Comparison of ENCODE assay signal across 7 mouse cellular contexts in the genomic region with DNA sequence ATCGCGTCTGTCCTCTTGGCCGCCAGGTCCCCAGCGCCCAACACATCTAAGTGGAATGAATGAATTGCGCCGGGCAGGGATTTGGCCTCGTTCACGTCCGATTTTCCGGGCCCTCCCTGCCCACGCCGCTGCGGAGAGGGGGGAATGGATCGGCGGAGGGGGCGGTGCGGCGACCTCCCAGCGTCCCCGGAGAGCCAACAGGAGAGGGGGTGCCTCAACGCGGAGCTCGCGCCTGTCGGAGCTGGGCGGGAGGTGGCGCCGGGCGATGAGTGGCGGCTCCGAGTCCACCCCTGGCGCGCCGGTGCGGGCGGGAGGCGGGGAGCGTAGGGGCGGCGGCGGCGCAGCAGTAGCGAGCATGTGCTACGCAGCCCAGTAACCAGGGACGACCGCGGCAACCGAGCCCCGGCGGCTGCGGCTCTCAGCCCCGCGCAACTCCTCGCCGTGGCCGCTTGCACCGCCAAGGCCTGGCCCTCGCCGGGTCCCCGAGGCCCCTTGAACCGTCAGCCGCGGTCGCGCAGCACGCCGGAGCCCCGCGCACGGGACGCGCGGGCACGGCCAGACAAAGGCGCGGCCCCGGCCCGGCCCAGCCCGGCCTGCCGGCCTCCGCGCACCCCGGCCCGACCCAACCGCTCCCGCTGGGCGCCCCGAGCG. TPM values are rescaled to one million over a fixed set of nuclear protein-coding genes. Genes with fewer than 3 reads are reported as not detected.
DNase-seq lines count a peak whose midpoint lies in the region; ATAC-seq lines count a peak whose summit lies in the region.

Gene Ncs1 (plus strand): TSS at position 333 of the 651 bp plus-strand sequence.

- no peaks in the 10 kb centered on the region for H3K36me3 ChIP-seq in hindbrain, embryonic 16.5 days (ENCODE audit: control insufficient read depth, insufficient read depth, low read length)

- H3K27ac ChIP-seq in hindbrain, embryonic 16.5 days (ENCODE audit: low read depth, low read length) = peak within 1 kb of the TSS; percentile 87

- H3K4me2 ChIP-seq in hindbrain, embryonic 16.5 days (ENCODE audit: low read length) = peak within 1 kb of the TSS; percentile 92

- peak; percentile 89 for ATAC-seq in hindbrain, embryonic 16.5 days

- peak within 1 kb of the TSS; percentile 100 for H3K9ac ChIP-seq in hindbrain, embryonic 16.5 days (ENCODE audit: low read depth, low read length)

- peak within 1 kb of the TSS; percentile 97 for H3K4me3 ChIP-seq in hindbrain, embryonic 16.5 days (ENCODE audit: low read length)

- H3K27me3 ChIP-seq in hindbrain, embryonic 16.5 days (replicated peaks; ENCODE audit: control insufficient read depth, insufficient read depth, low read length) = no peaks in the 10 kb centered on the region

- no peaks in the 10 kb centered on the region for H3K9me3 ChIP-seq in hindbrain, embryonic 16.5 days (ENCODE audit: control insufficient read depth, low read length)

- peaks cover 37% of the 10 kb centered on the region for H3K4me1 ChIP-seq in hindbrain, embryonic 16.5 days (ENCODE audit: control insufficient read depth, insufficient read depth, low read depth, low read length)

- WGBS in hindbrain, embryonic 16.5 days = under 1% methylated on average over 40 of the region's 89 CpGs

- DNase-seq in adipocyte (ENCODE audit: low spot score) = peak; percentile 37
- DNase-seq in cerebellum, postnatal 4 days (ENCODE audit: low spot score in 2 of 2) = peak; percentile 64 to 75
- peak; percentile 80 for DNase-seq in gastrocnemius, postnatal 10 days
- DNase-seq in left cerebral cortex, adult 18-20 months (ENCODE audit: low spot score in 2 of 2) = peak; percentile 86 to 92
- peak; percentile 45 for DNase-seq in lung, postnatal 25 days (ENCODE audit: low spot score)
- peak; percentile 55 for DNase-seq in retina, postnatal 7 days (ENCODE audit: low read depth, low spot score)

RNA-seq across cellular contexts. Expression of gene Ncs1, which starts in this region (rescaled TPM):
- 10 to 100 TPM; 17.6 to 18.6 TPM for total RNA-seq in gastrocnemius, postnatal 10 days (2021)
- polyA plus RNA-seq in hindbrain, embryonic 16.5 days (2015; fragmentation: Nextera tagmentation; extraction: Ambion mirVana) = 151 and 174 TPM in 2 replicates
- total RNA-seq in left cerebral cortex, adult 18-20 months (2021) = 100 to 1,000 TPM; 236 to 243 TPM

Comparison
In these comparisons a context has a peak if more than half of its experiments do, and no peak if none do; other contexts are left out.
1. Peak in every context shown above with its lines: DNase-seq, ATAC-seq, H3K4me3 ChIP-seq and H3K27ac ChIP-seq.
2. RNA of gene Ncs1 (total RNA-seq): 236 to 243 TPM in left cerebral cortex, adult 18-20 months; 17.6 to 18.6 TPM in gastrocnemius, postnatal 10 days; every median in the first group is over 10 times any median in the second.
3. DNase-seq: peak in every context shown above with its lines; median percentile 89 in left cerebral cortex, adult 18-20 months; 80 in gastrocnemius, postnatal 10 days; 70 in cerebellum, postnatal 4 days; 55 in retina, postnatal 7 days; 45 in lung, postnatal 25 days; 37 in adipocyte.